Mouse (Mus musculus) MEL (cell line): Measurements from ENCODE around the gene Sema3b. TPM values are rescaled to one million over a fixed set of nuclear protein-coding genes. Genes with fewer than 3 reads are reported as not detected.

Experiments
- DNase-seq: peaks from one replicate; pipeline ENCODE4 v3.0.0; 2011; ENCODE audit warnings: low read depth, low spot score
- H3K27ac ChIP-seq: 2 replicates; pipeline ENCODE4 v1.5.1; 2012; ENCODE audit warnings: low read depth, mild to moderate bottlenecking, control low read depth, low read length, moderate library complexity; ENCODE audit not compliant: control insufficient read depth
- H3K27me3 ChIP-seq, 2 experiments: fragments of 150-350 bp in 1 of 2; sonication (generic) in 1 of 2; 2 replicates each; pipeline ENCODE4 v1.6.1; 2012; ENCODE audit warnings: low read length in 2 of 2, mild to moderate bottlenecking in 2 of 2, improper control_type of control experiment in 1 of 2, moderate library complexity in 1 of 2; ENCODE audit not compliant: insufficient read depth in 2 of 2, control insufficient read depth in 1 of 2
- H3K36me3 ChIP-seq, 2 experiments: 2 replicates each; pipeline ENCODE4 v1.6.1; 2012 to 2014; ENCODE audit warnings: low read length in 2 of 2, improper control_type of control experiment in 1 of 2, inconsistent platforms in 1 of 2, mild to moderate bottlenecking in 1 of 2; ENCODE audit not compliant: insufficient read depth in 2 of 2, control insufficient read depth in 1 of 2
- H3K4me1 ChIP-seq, 2 experiments: fragments of 150-350 bp in 1 of 2; sonication (generic) in 1 of 2; 2 replicates each; pipeline ENCODE4 v1.6.1; 2012; ENCODE audit warnings: low read length in 2 of 2, improper control_type of control experiment in 1 of 2, mild to moderate bottlenecking in 1 of 2; ENCODE audit not compliant: insufficient read depth in 2 of 2, control insufficient read depth in 1 of 2
- H3K4me3 ChIP-seq, 2 experiments: fragments of 150-350 bp in 1 of 2; sonication (generic) in 1 of 2; 2 replicates each; pipeline ENCODE4 v1.5.1; 2012; ENCODE audit warnings: low read depth in 2 of 2, low read length in 2 of 2, mild to moderate bottlenecking in 2 of 2, moderate library complexity in 2 of 2, control low read depth in 1 of 2, improper control_type of control experiment in 1 of 2; ENCODE audit not compliant: control insufficient read depth in 1 of 2, insufficient read depth in 1 of 2
- H3K79me2 ChIP-seq: 2 replicates; pipeline ENCODE4 v1.6.1; 2012; ENCODE audit warnings: mild to moderate bottlenecking, low read length, moderate library complexity; ENCODE audit not compliant: control insufficient read depth, poor library complexity, insufficient read depth
- H3K9ac ChIP-seq: 2 replicates; pipeline ENCODE4 v1.6.1; 2012; ENCODE audit warnings: low read depth, mild to moderate bottlenecking, control low read depth, low read length, moderate library complexity; ENCODE audit not compliant: control insufficient read depth, poor library complexity, severe bottlenecking
- H3K9me3 ChIP-seq: fragments of 150-350 bp; sonication (generic); replicated peaks from 2 replicates; pipeline ENCODE4 v1.6.1; 2012; ENCODE audit warnings: mild to moderate bottlenecking, low read length, improper control_type of control experiment, moderate library complexity; ENCODE audit not compliant: insufficient read depth
- BHLHE40 ChIP-seq: IDR thresholded peaks from 2 replicates; pipeline ENCODE4 v1.6.1; 2012; ENCODE audit warnings: low read depth, mild to moderate bottlenecking, inconsistent platforms, low read length, improper control_type of control experiment, borderline replicate concordance
- CHD1 ChIP-seq: IDR thresholded peaks from 2 replicates; pipeline ENCODE4 v1.6.1; 2012; ENCODE audit warnings: low read depth, mild to moderate bottlenecking, inconsistent platforms, low read length, improper control_type of control experiment
- CTCF ChIP-seq, 3 experiments: IDR thresholded peaks in 2 of 3; conservative IDR thresholded peaks in 1 of 3; 2 replicates each; pipeline ENCODE4 v1.5.1; 2011 to 2012; ENCODE audit warnings: low read length in 3 of 3, low read depth in 2 of 3, mild to moderate bottlenecking in 2 of 3, improper control_type of control experiment in 1 of 3, inconsistent platforms in 1 of 3, mixed read lengths in 1 of 3, moderate library complexity in 1 of 3; ENCODE audit not compliant: control insufficient read depth in 1 of 3, insufficient read depth in 1 of 3, poor library complexity in 1 of 3, severe bottlenecking in 1 of 3
- ELF1 ChIP-seq: IDR thresholded peaks from 2 replicates; pipeline ENCODE4 v1.6.1; 2014; ENCODE audit warnings: low read depth, mild to moderate bottlenecking, inconsistent platforms, low read length, improper control_type of control experiment, moderate library complexity
- ETS1 ChIP-seq: IDR thresholded peaks from 2 replicates; pipeline ENCODE4 v1.6.1; 2012; ENCODE audit warnings: low read depth, mild to moderate bottlenecking, inconsistent platforms, low read length, improper control_type of control experiment, moderate library complexity
- GATA1 ChIP-seq: IDR thresholded peaks from 2 replicates; pipeline ENCODE4 v1.6.1; 2011; ENCODE audit warnings: low read depth, low read length, improper control_type of control experiment
- HCFC1 ChIP-seq: IDR thresholded peaks from 2 replicates; pipeline ENCODE4 v1.6.1; 2012; ENCODE audit warnings: low read depth, mild to moderate bottlenecking, inconsistent platforms, low read length, improper control_type of control experiment, moderate library complexity
- JUND ChIP-seq: IDR thresholded peaks from 2 replicates; pipeline ENCODE4 v1.6.1; 2011; ENCODE audit warnings: low read depth, mild to moderate bottlenecking, improper control_type of control experiment, low read length
- KAT2A ChIP-seq: conservative IDR thresholded peaks from 2 replicates; pipeline ENCODE4 v1.6.1; 2012; ENCODE audit warnings: low read depth, low read length, improper control_type of control experiment, inconsistent platforms
- MAFK ChIP-seq: IDR thresholded peaks from 2 replicates; pipeline ENCODE4 v1.6.1; 2011; ENCODE audit warnings: low read depth, mild to moderate bottlenecking, low read length, improper control_type of control experiment, borderline replicate concordance
- MAX ChIP-seq: IDR thresholded peaks from 2 replicates; pipeline ENCODE4 v1.6.1; 2011; ENCODE audit warnings: low read length, improper control_type of control experiment
- MEF2A ChIP-seq: IDR thresholded peaks from 2 replicates; pipeline ENCODE4 v1.6.1; 2014; ENCODE audit warnings: low read depth, mild to moderate bottlenecking, inconsistent platforms, low read length, improper control_type of control experiment; ENCODE audit not compliant: poor library complexity, insufficient replicate concordance, severe bottlenecking; ENCODE audit errors: extremely low read depth
- MXI1 ChIP-seq: IDR thresholded peaks from 2 replicates; pipeline ENCODE4 v1.6.1; 2011; ENCODE audit warnings: mild to moderate bottlenecking, low read depth, low read length, improper control_type of control experiment
- MYB ChIP-seq: IDR thresholded peaks from 2 replicates; pipeline ENCODE4 v1.6.1; 2011; ENCODE audit warnings: mild to moderate bottlenecking, low read depth, low read length, improper control_type of control experiment
- MYC ChIP-seq: IDR thresholded peaks from 2 replicates; pipeline ENCODE4 v1.6.1; 2011; ENCODE audit warnings: low read depth, mild to moderate bottlenecking, low read length, improper control_type of control experiment, moderate library complexity
- NELFE ChIP-seq: IDR thresholded peaks from 2 replicates; pipeline ENCODE4 v1.6.1; 2011; ENCODE audit warnings: low read depth, low read length, improper control_type of control experiment
- POLR2AphosphoS5 ChIP-seq: IDR thresholded peaks from 2 replicates; pipeline ENCODE4 v1.6.1; 2012; ENCODE audit warnings: low read depth, borderline replicate concordance, mild to moderate bottlenecking, inconsistent platforms, low read length, moderate library complexity, mixed read lengths
- RCOR1 ChIP-seq: IDR thresholded peaks from 2 replicates; pipeline ENCODE4 v1.6.1; 2012; ENCODE audit warnings: low read depth, mild to moderate bottlenecking, inconsistent platforms, low read length, improper control_type of control experiment
- SIN3A ChIP-seq: IDR thresholded peaks from 2 replicates; pipeline ENCODE4 v1.6.1; 2012; ENCODE audit warnings: low read length, improper control_type of control experiment, inconsistent platforms
- SMC3 ChIP-seq: IDR thresholded peaks from 2 replicates; pipeline ENCODE4 v1.6.1; 2011; ENCODE audit warnings: low read depth, low read length, improper control_type of control experiment
- TAL1 ChIP-seq: IDR thresholded peaks from 2 replicates; pipeline ENCODE4 v1.6.1; 2012; ENCODE audit warnings: mild to moderate bottlenecking, inconsistent platforms, low read length, moderate library complexity, mixed read lengths
- TBP ChIP-seq: IDR thresholded peaks from 2 replicates; pipeline ENCODE4 v1.8.0; 2011; ENCODE audit warnings: low read depth, low read length, improper control_type of control experiment
- TCF12 ChIP-seq: IDR thresholded peaks from 2 replicates; pipeline ENCODE4 v1.6.1; 2014; ENCODE audit warnings: low read depth, mild to moderate bottlenecking, inconsistent platforms, low read length, improper control_type of control experiment, moderate library complexity
- ZC3H11A ChIP-seq: IDR thresholded peaks from 2 replicates; pipeline ENCODE4 v1.6.1; 2012; ENCODE audit warnings: low read depth, mild to moderate bottlenecking, inconsistent platforms, low read length, improper control_type of control experiment
- ZKSCAN1 ChIP-seq: IDR thresholded peaks from 2 replicates; pipeline ENCODE4 v1.6.1; 2012; ENCODE audit warnings: low read depth, mild to moderate bottlenecking, inconsistent platforms, low read length, improper control_type of control experiment, moderate library complexity
- ZNF384 ChIP-seq: IDR thresholded peaks from 2 replicates; pipeline ENCODE4 v1.6.1; 2012; ENCODE audit warnings: low read depth, mild to moderate bottlenecking, inconsistent platforms, low read length, improper control_type of control experiment
- polyA plus RNA-seq, 2 experiments: library from polyadenylated mRNA; stranded (reverse) in 1 of 2; unstranded in 1 of 2; fragments of >175 nt in 1 of 2; fragments of >200 nt in 1 of 2; gene quantifications; 2 replicates each; pipeline versions ENCODE4 v1.2.1 to v1.2.4; 2012; ENCODE audit warnings: low replicate concordance in 2 of 2, low read depth in 1 of 2; ENCODE audit not compliant: insufficient read length in 2 of 2, insufficient read depth in 1 of 2, missing spikeins in 1 of 2
- total RNA-seq: library from RNA; depleted of rRNA; stranded (reverse); fragments of 300-350 nt; gene quantifications from 2 replicates; pipeline ENCODE4 v1.2.3, GENCODE M21; 2012

The Sema3b gene
- total and polyA plus RNA-seq, 3 experiments = 0.04 to 0.21 TPM; not detected in 1

DNA sequence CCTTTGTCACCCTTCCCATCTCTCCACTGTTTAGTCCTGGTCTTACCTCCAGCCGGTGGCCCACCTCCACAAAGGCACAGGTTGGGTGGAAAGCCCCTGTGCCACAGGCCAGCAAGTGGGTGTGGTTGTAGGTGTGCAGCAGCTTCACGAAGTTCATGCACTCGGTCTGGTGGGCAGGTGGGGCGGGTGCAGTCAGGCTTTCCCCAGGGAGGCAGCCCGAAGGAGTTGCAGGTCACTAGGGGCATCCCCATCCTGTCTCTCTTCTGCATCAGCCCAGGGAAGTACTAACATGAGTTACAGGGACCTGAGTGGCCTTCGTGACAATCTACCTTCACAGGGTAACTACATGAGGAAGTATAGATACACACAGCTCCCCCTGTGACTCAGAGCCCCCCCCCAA lies 5.8 kb downstream of the Sema3b start:
- TF ChIP-seq MEF2A (no peak), CTCF (IDR thresholded peaks at IDR 0.05 in 2 of 3, conservative IDR thresholded peaks at IDR 0.05 in 1 of 3; ENCODE audit: control insufficient read depth in 1 of 3, insufficient read depth in 1 of 3, low read depth in 2 of 3, low read length in 3 of 3, poor library complexity in 1 of 3, severe bottlenecking in 1 of 3) (no peak), MAFK (no peak), BHLHE40 (no peak), CHD1 (no peak), GATA1 (no peak), TCF12 (no peak), ETS1 (no peak), NELFE (no peak), MYB (no peak), POLR2AphosphoS5 (no peak), ZKSCAN1 (no peak), KAT2A (no peak), ELF1 (no peak)
- TF ChIP-seq, all 39 proteins: peak for 0
- Histone ChIP-seq H3K27me3 (no peaks in the 10 kb centered on the region), H3K9me3 (no peaks in the 10 kb centered on the region), H3K36me3 (peaks cover 0 to 10% of the 10 kb centered on the region in 2 experiments; a peak in 2 of 4 replicates), H3K4me3 (no peak overlapping the region), H3K9ac (no peak overlapping the region), H3K4me1 (peaks cover 0 to 23% of the 10 kb centered on the region in 2 experiments; a peak in 3 of 4 replicates), H3K79me2 (no peaks in the 10 kb centered on the region; the same call in 1 of the 2 replicates), H3K27ac (no peak overlapping the region)
- DNase-seq = no peak

DNA sequence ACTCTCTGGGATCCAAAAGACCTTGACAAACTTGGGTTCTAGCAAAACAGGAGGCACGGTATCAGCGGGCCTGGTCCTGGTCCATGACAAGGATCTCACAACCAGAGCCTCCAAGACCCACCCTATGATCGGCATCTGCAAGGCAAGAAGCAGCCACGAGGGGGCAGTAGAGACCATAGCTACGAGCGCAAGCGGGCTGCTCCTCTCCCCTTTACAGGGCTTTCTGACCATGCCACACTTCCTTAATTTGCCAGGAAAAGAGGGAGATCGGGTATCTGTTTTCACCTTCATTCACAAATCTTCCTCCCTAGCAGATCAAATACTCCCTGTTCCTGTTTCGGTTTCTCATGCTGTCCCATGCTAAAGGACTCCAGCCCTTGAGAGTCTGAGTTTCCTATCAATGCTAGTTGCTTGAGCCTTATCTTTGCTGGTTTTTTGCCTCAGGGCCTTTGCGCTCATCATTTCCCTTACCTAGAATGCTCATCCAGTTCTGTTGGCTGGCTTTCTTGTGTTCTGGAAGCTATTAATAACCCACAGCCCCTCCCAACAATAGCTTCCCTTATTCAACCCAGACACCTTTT lies 6.9 kb downstream of the Sema3b start:
- H3K9me3 ChIP-seq = no peaks in the 10 kb centered on the region
- H3K27ac ChIP-seq = peak overlapping the region; percentile 64
- H3K36me3 ChIP-seq = peaks cover 0 to 6% of the 10 kb centered on the region in 2 experiments; a peak in 2 of 4 replicates
- H3K9ac ChIP-seq = peak overlapping the region; percentile 63
- H3K4me1 ChIP-seq = peaks cover 0 to 15% of the 10 kb centered on the region in 2 experiments; a peak in 2 of 4 replicates
- DNase-seq = peak; percentile 90
- no peaks in the 10 kb centered on the region for H3K27me3 ChIP-seq
- H3K4me3 ChIP-seq = peak overlapping the region; percentile 51 to 62
- H3K79me2 ChIP-seq = no peaks in the 10 kb centered on the region; the same call in 1 of the 2 replicates
- TF ChIP-seq TBP (peak; percentile 39; the same call in 1 of the 2 replicates), JUND (no peak), KAT2A (no peak), POLR2AphosphoS5 (no peak), MEF2A (peak; percentile 72; the same call in 1 of the 2 replicates), SIN3A (peak; percentile 64; the same call in 1 of the 2 replicates), ETS1 (0 out of 2 replicates have a peak, but pooled peaks have one; percentile 22), HCFC1 (peak; percentile 47; the same call in 1 of the 2 replicates), RCOR1 (0 out of 2 replicates have a peak, but pooled peaks have one; percentile 6), GATA1 (peak; percentile 83), MAX (0 out of 2 replicates have a peak, but pooled peaks have one; percentile 31), SMC3 (peak; percentile 90), TAL1 (no peak), CTCF (IDR thresholded peaks at IDR 0.05 in 2 of 3, conservative IDR thresholded peaks at IDR 0.05 in 1 of 3; ENCODE audit: control insufficient read depth in 1 of 3, insufficient read depth in 1 of 3, low read depth in 2 of 3, low read length in 3 of 3, poor library complexity in 1 of 3, severe bottlenecking in 1 of 3) (peak; percentile 95 to 99 (median 97)), MYC (peak; percentile 53; the same call in 1 of the 2 replicates), ZC3H11A (peak; percentile 93), ELF1 (peak; percentile 50; the same call in 1 of the 2 replicates), ZNF384 (0 out of 2 replicates have a peak, but pooled peaks have one; percentile 18), MXI1 (peak; percentile 44)
